Mouse (Mus musculus): ENCODE data around the gene Grid1. TPM values are rescaled to one million over a fixed set of nuclear protein-coding genes. Genes with fewer than 3 reads are reported as not detected.

Grid1 gene
- polyA plus RNA-seq, 1 experiment: 0.19 TPM

GRCm38 (mm10) chr14:35079954-35080353 is 260.0 kb downstream of the Grid1 start:
- no peak overlapping the region for H3K4me3 ChIP-seq (ENCODE audit: control insufficient read depth, insufficient read depth, low read length)
- H3K27me3 ChIP-seq (ENCODE audit: control insufficient read depth, insufficient read depth, low read length): no peaks in the 10 kb centered on the region
- no peaks in the 10 kb centered on the region for H3K36me3 ChIP-seq (ENCODE audit: control insufficient read depth, insufficient read depth, low read length)
- H3K27ac ChIP-seq (ENCODE audit: control insufficient read depth, insufficient read depth, low read length): no peak overlapping the region
- TF ChIP-seq CTCF (IDR thresholded peaks at IDR 0.05; ENCODE audit: borderline replicate concordance, control insufficient read depth, extremely low read depth, insufficient read depth, low read length, poor library complexity) (no peak), POLR2A (IDR thresholded peaks at IDR 0.05; ENCODE audit: control insufficient read depth, extremely low read depth, insufficient read depth, low read length, poor library complexity) (no peak)
- H3K4me1 ChIP-seq (replicated peaks; ENCODE audit: control insufficient read depth, insufficient read depth, low read length): no peaks in the 10 kb centered on the region
- DNase-seq: no peak
- 94% methylated on average over 1 of the region's 1 CpGs for whole genome bisulfite sequencing

GRCm38 (mm10) chr14:35092646-35093045 is 272.7 kb downstream of the Grid1 start:
- TF ChIP-seq POLR2A (IDR thresholded peaks at IDR 0.05; ENCODE audit: control insufficient read depth, extremely low read depth, insufficient read depth, low read length, poor library complexity) (no peak), CTCF (IDR thresholded peaks at IDR 0.05; ENCODE audit: borderline replicate concordance, control insufficient read depth, extremely low read depth, insufficient read depth, low read length, poor library complexity) (no peak)

GRCm38 (mm10) chr14:35093561-35094186 is 273.8 kb downstream of the Grid1 start:
- no peak for DNase-seq
- Histone ChIP-seq H3K27me3 (ENCODE audit: control insufficient read depth, insufficient read depth, low read length) (no peaks in the 10 kb centered on the region), H3K36me3 (ENCODE audit: control insufficient read depth, insufficient read depth, low read length) (no peaks in the 10 kb centered on the region), H3K4me1 (replicated peaks; ENCODE audit: control insufficient read depth, insufficient read depth, low read length) (no peaks in the 10 kb centered on the region), H3K27ac (ENCODE audit: control insufficient read depth, insufficient read depth, low read length) (no peak overlapping the region), H3K4me3 (ENCODE audit: control insufficient read depth, insufficient read depth, low read length) (no peak overlapping the region)
- WGBS: 82% methylated on average over 6 of the region's 6 CpGs
- TF ChIP-seq CTCF (IDR thresholded peaks at IDR 0.05; ENCODE audit: borderline replicate concordance, control insufficient read depth, extremely low read depth, insufficient read depth, low read length, poor library complexity) (no peak), POLR2A (IDR thresholded peaks at IDR 0.05; ENCODE audit: control insufficient read depth, extremely low read depth, insufficient read depth, low read length, poor library complexity) (no peak)

More at GRCm38 (mm10) chr14:35092646-35093045, 272.7 kb downstream of the Grid1 start:
- H3K4me3 ChIP-seq (ENCODE audit: control insufficient read depth, insufficient read depth, low read length): no peak overlapping the region
- 98% methylated on average over 4 of the region's 4 CpGs for WGBS
- no peaks in the 10 kb centered on the region for H3K36me3 ChIP-seq (ENCODE audit: control insufficient read depth, insufficient read depth, low read length)
- H3K27ac ChIP-seq (ENCODE audit: control insufficient read depth, insufficient read depth, low read length): no peak overlapping the region
- no peak for DNase-seq
- H3K27me3 ChIP-seq (ENCODE audit: control insufficient read depth, insufficient read depth, low read length): no peaks in the 10 kb centered on the region
- H3K4me1 ChIP-seq (replicated peaks; ENCODE audit: control insufficient read depth, insufficient read depth, low read length): no peaks in the 10 kb centered on the region

- Histone ChIP-seq H3K36me3 (ENCODE audit: control insufficient read depth, insufficient read depth, low read length) (no peaks in the 10 kb centered on the region), H3K4me3 (ENCODE audit: control insufficient read depth, insufficient read depth, low read length) (no peak overlapping the region), H3K4me1 (replicated peaks; ENCODE audit: control insufficient read depth, insufficient read depth, low read length) (no peaks in the 10 kb centered on the region), H3K27ac (ENCODE audit: control insufficient read depth, insufficient read depth, low read length) (no peak overlapping the region), H3K27me3 (ENCODE audit: control insufficient read depth, insufficient read depth, low read length) (no peaks in the 10 kb centered on the region)
- 60% methylated on average over 9 of the region's 9 CpGs for whole genome bisulfite sequencing
- TF ChIP-seq CTCF (IDR thresholded peaks at IDR 0.05; ENCODE audit: borderline replicate concordance, control insufficient read depth, extremely low read depth, insufficient read depth, low read length, poor library complexity): no peak
- no peak for TF ChIP-seq POLR2A (IDR thresholded peaks at IDR 0.05; ENCODE audit: control insufficient read depth, extremely low read depth, insufficient read depth, low read length, poor library complexity)
- DNase-seq: no peak
These were observed 275.7 kb downstream of the Grid1 start for GRCm38 (mm10) chr14:35095506-35096059.

GRCm38 (mm10) chr14:35096085-35096484 is 276.2 kb downstream of the Grid1 start:
- WGBS: 82% methylated on average over 4 of the region's 4 CpGs
- Histone ChIP-seq H3K4me3 (ENCODE audit: control insufficient read depth, insufficient read depth, low read length) (no peak overlapping the region), H3K4me1 (replicated peaks; ENCODE audit: control insufficient read depth, insufficient read depth, low read length) (no peaks in the 10 kb centered on the region), H3K27me3 (ENCODE audit: control insufficient read depth, insufficient read depth, low read length) (no peaks in the 10 kb centered on the region), H3K36me3 (ENCODE audit: control insufficient read depth, insufficient read depth, low read length) (no peaks in the 10 kb centered on the region), H3K27ac (ENCODE audit: control insufficient read depth, insufficient read depth, low read length) (no peak overlapping the region)
- DNase-seq: no peak
- TF ChIP-seq POLR2A (IDR thresholded peaks at IDR 0.05; ENCODE audit: control insufficient read depth, extremely low read depth, insufficient read depth, low read length, poor library complexity): no peak
- TF ChIP-seq CTCF (IDR thresholded peaks at IDR 0.05; ENCODE audit: borderline replicate concordance, control insufficient read depth, extremely low read depth, insufficient read depth, low read length, poor library complexity): no peak

GRCm38 (mm10) chr14:35097166-35097565 is 277.3 kb downstream of the Grid1 start:
- no peaks in the 10 kb centered on the region for H3K27me3 ChIP-seq (ENCODE audit: control insufficient read depth, insufficient read depth, low read length)
- 88% methylated on average over 5 of the region's 5 CpGs for WGBS
- no peaks in the 10 kb centered on the region for H3K4me1 ChIP-seq (replicated peaks; ENCODE audit: control insufficient read depth, insufficient read depth, low read length)
- H3K27ac ChIP-seq (ENCODE audit: control insufficient read depth, insufficient read depth, low read length): no peak overlapping the region
- no peak for DNase-seq
- no peak overlapping the region for H3K4me3 ChIP-seq (ENCODE audit: control insufficient read depth, insufficient read depth, low read length)
- no peaks in the 10 kb centered on the region for H3K36me3 ChIP-seq (ENCODE audit: control insufficient read depth, insufficient read depth, low read length)
- TF ChIP-seq CTCF (IDR thresholded peaks at IDR 0.05; ENCODE audit: borderline replicate concordance, control insufficient read depth, extremely low read depth, insufficient read depth, low read length, poor library complexity) (no peak), POLR2A (IDR thresholded peaks at IDR 0.05; ENCODE audit: control insufficient read depth, extremely low read depth, insufficient read depth, low read length, poor library complexity) (no peak)
